Mouse (Mus musculus): Measurements from ENCODE around the gene Gm3415. TPM values are rescaled to one million over a fixed set of nuclear protein-coding genes. Genes with fewer than 3 reads are reported as not detected.
"Not testable (repeated sequence)": the region's sequence is repeated elsewhere in the genome, so short reads cannot be mapped to it uniquely, and the experiment has no call there.

Gm3415 gene
- polyA plus RNA-seq, 1 experiment from 2014 or later = not detected

DNA sequence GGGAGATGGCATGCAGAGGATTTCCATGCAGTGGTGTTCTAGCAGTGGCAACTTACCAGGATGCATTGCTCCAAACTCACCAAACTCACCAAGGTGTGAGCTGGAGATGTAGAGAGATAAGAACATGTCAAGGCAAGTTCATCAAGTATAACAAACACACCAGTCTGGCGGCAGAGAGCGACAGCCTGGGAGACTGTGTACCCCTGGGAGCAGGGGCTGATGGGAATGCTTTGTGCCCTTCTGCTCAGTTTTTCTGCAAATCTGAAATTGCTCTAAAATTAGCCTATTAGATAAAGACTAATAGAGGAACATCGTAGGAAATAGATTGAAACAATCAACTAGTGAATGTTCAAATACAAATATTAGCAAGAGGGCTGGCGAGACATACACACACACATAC, 35.7 kb downstream of the Gm3415 start:
- no peak overlapping the region for H3K4me3 ChIP-seq (ENCODE audit: low read depth, low read length)
- no peaks in the 10 kb centered on the region for H3K36me3 ChIP-seq (ENCODE audit: control insufficient read depth, insufficient read depth, low read length)
- ATAC-seq (ENCODE audit: low FRiP score, low TSS enrichment) (no peak), DNase-seq (ENCODE audit: low spot score) (no peak)
- TF ChIP-seq EP300 (optimal IDR thresholded peaks at IDR 0.05) (no peak), CTCF (IDR thresholded peaks at IDR 0.05; ENCODE audit: low read depth) (no peak)
- WGBS = 70% methylated on average over 4 of the region's 4 CpGs
- H3K9me3 ChIP-seq (ENCODE audit: control insufficient read depth, low read length) = no peaks in the 10 kb centered on the region
- H3K4me1 ChIP-seq (replicated peaks; ENCODE audit: control insufficient read depth, insufficient read depth) = no peaks in the 10 kb centered on the region
- H3K4me2 ChIP-seq (replicated peaks; ENCODE audit: low read depth) = no peak overlapping the region
- H3K27ac ChIP-seq (replicated peaks) = no peak overlapping the region
- H3K9ac ChIP-seq (ENCODE audit: low read length) = no peak overlapping the region
- H3K27me3 ChIP-seq (ENCODE audit: control insufficient read depth, insufficient read depth, low read length) = no peaks in the 10 kb centered on the region

DNA sequence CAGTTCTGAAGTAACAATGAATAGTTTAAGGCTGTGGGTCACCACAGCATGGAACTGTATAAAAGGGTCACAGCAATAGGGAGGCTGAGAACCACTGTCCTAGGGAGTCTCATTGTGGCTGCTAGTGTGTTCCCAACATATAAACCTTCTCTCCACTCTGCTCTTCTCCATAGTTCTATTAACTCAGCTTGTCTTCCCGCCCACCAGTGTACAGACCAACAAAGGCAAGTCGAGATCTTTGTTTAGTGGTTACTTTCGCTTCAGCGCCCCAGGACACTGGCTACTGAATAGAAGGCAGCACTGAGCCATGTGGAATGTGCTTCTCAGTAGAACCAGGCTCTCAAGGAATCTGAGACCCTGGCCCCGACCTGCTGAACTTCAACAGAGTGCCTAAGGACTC, 36.6 kb downstream of the Gm3415 start:
- H3K27me3 ChIP-seq (ENCODE audit: control insufficient read depth, insufficient read depth, low read length) = no peaks in the 10 kb centered on the region
- no peak overlapping the region for H3K4me3 ChIP-seq (ENCODE audit: low read depth, low read length)
- no peak overlapping the region for H3K27ac ChIP-seq (replicated peaks)
- WGBS = 66% methylated on average over 5 of the region's 5 CpGs
- ATAC-seq (ENCODE audit: low FRiP score, low TSS enrichment) = no peak
- H3K4me1 ChIP-seq (replicated peaks; ENCODE audit: control insufficient read depth, insufficient read depth) = no peaks in the 10 kb centered on the region
- no peak for DNase-seq (ENCODE audit: low spot score)
- no peak for TF ChIP-seq CTCF (IDR thresholded peaks at IDR 0.05; ENCODE audit: low read depth)
- no peak for TF ChIP-seq EP300 (optimal IDR thresholded peaks at IDR 0.05)
- no peaks in the 10 kb centered on the region for H3K9me3 ChIP-seq (ENCODE audit: control insufficient read depth, low read length)
- H3K4me2 ChIP-seq (replicated peaks; ENCODE audit: low read depth) = no peak overlapping the region
- no peaks in the 10 kb centered on the region for H3K36me3 ChIP-seq (ENCODE audit: control insufficient read depth, insufficient read depth, low read length)
- H3K9ac ChIP-seq (ENCODE audit: low read length) = no peak overlapping the region

DNA sequence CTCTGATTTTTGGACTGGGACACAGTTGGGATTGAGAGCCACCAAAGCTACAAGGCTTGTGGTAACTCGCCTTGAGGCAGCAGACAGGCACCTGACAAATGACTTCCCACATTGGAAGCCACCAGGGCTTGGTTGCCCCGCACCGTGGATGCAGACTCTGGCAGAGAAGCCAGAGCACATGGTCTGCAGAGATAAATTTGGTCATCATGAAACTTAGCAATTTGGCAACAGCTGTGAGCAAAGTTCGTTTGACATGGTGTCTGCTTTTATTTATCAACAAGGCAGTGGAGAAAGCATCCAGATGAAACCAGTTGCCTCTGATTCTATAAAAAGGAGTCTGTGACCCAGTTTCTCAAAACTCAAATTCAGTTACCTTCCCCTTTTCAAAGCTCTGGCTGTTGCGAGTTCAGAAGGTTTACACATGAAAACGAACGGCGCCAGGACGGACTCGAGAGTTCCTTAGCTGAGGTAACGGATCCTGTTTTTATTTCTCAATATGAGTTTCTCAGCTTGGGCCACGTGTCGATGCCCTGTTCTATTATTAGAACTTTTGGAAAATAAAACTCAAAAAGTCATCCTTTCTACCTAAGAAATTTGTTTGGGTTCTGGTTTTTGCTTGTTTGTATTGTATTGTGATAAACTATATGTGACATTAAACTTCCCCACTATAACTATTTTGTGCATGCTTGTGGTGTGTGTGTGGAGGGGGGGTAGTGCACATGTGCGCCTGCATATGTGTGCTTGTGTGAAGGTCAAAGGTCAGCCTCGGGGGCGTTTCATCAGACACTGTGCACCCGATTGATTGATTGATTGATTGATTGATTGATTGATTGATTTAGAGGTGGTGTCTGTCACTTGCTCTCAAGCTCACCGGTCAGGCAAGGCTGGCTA, 40.9 kb downstream of the Gm3415 start:
- ATAC-seq (ENCODE audit: low FRiP score, low TSS enrichment) = no peak
- no peaks in the 10 kb centered on the region for H3K4me1 ChIP-seq (replicated peaks; ENCODE audit: control insufficient read depth, insufficient read depth)
- H3K4me3 ChIP-seq (ENCODE audit: low read depth, low read length) = no peak overlapping the region
- H3K27me3 ChIP-seq (ENCODE audit: control insufficient read depth, insufficient read depth, low read length) = no peaks in the 10 kb centered on the region
- H3K9ac ChIP-seq (ENCODE audit: low read length) = no peak overlapping the region
- no peak for TF ChIP-seq EP300 (optimal IDR thresholded peaks at IDR 0.05)
- TF ChIP-seq CTCF (IDR thresholded peaks at IDR 0.05; ENCODE audit: low read depth) = no peak
- H3K4me2 ChIP-seq (replicated peaks; ENCODE audit: low read depth) = no peak overlapping the region
- WGBS = 54% methylated on average over 18 of the region's 18 CpGs
- no peak for DNase-seq (ENCODE audit: low spot score)
- H3K36me3 ChIP-seq (ENCODE audit: control insufficient read depth, insufficient read depth, low read length) = no peaks in the 10 kb centered on the region
- H3K27ac ChIP-seq (replicated peaks) = no peak overlapping the region
- H3K9me3 ChIP-seq (ENCODE audit: control insufficient read depth, low read length) = no peaks in the 10 kb centered on the region

DNA sequence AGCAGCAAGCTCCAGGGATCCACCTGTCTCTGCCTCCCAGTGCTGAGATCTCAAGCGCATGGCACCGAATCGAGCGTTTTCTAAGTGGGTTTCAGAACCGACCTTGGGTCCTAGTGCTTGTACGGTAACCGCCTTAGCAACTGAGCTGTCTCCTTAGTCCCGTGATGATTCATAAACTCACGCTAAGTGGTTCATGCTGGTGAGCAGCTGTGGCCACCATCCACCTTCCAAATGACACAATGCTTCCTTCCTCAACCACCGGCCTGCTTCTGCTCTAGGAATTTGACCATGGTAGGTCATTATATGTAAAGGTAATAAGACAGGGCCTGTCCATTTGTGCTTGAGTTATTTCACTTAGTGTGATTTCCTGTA, 41.6 kb downstream of the Gm3415 start:
- no peak overlapping the region for H3K4me2 ChIP-seq (replicated peaks; ENCODE audit: low read depth)
- H3K9me3 ChIP-seq (ENCODE audit: control insufficient read depth, low read length) = no peaks in the 10 kb centered on the region
- ATAC-seq (ENCODE audit: low FRiP score, low TSS enrichment) (no peak), DNase-seq (ENCODE audit: low spot score) (no peak)
- H3K27ac ChIP-seq (replicated peaks) = no peak overlapping the region
- no peaks in the 10 kb centered on the region for H3K36me3 ChIP-seq (ENCODE audit: control insufficient read depth, insufficient read depth, low read length)
- H3K4me3 ChIP-seq (ENCODE audit: low read depth, low read length) = no peak overlapping the region
- no peak overlapping the region for H3K9ac ChIP-seq (ENCODE audit: low read length)
- TF ChIP-seq EP300 (optimal IDR thresholded peaks at IDR 0.05) = no peak
- no peak for TF ChIP-seq CTCF (IDR thresholded peaks at IDR 0.05; ENCODE audit: low read depth)
- no peaks in the 10 kb centered on the region for H3K27me3 ChIP-seq (ENCODE audit: control insufficient read depth, insufficient read depth, low read length)
- 87% methylated on average over 10 of the region's 10 CpGs for WGBS
- no peaks in the 10 kb centered on the region for H3K4me1 ChIP-seq (replicated peaks; ENCODE audit: control insufficient read depth, insufficient read depth)

DNA sequence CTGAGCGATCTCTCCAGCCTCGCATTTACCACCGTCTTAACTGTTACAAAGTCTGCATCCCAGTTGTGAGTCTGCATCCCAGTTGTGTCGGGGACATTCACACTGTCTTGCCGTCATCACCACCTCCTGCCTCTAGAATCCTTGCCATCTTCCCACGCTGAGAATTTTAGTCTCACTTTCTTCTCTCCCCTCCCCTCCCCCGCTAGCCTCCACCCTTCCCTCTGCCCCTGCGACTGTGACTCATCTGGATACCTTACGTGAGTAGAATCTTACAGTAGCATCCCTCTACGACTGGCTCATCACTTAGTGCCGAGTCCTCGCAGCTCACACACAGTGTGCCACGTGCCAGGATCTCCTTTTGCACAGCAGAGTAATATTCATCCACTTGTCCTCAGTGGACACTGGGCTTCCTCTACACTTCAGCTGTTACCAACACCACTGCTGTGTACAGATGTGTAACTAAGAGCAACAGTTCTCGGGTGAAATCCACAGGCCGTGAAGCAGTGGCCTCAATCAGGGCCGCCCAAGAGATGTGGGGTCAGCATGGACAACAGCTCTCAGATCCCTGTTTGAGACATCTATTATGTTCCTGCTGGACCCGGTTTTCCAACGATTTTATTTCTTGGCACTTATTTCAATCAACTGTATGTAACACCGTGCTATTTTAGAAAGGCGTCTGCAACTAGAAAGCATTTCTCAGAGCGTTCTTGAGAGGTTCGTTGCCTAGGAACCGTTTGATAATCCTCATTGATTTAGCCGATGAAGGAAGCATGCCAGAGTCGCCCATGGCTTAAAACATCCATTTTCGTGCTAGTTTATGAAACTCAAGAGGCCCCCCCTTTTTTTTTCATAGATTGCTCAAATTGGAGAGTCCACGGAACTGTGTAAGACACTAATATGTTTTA, 42.5 kb downstream of the Gm3415 start:
- Histone ChIP-seq H3K4me2 (replicated peaks; ENCODE audit: low read depth) (no peak overlapping the region), H3K4me3 (ENCODE audit: low read depth, low read length) (no peak overlapping the region), H3K9ac (ENCODE audit: low read length) (no peak overlapping the region), H3K9me3 (ENCODE audit: control insufficient read depth, low read length) (no peaks in the 10 kb centered on the region), H3K27ac (replicated peaks) (no peak overlapping the region), H3K27me3 (ENCODE audit: control insufficient read depth, insufficient read depth, low read length) (no peaks in the 10 kb centered on the region), H3K36me3 (ENCODE audit: control insufficient read depth, insufficient read depth, low read length) (no peaks in the 10 kb centered on the region), H3K4me1 (replicated peaks; ENCODE audit: control insufficient read depth, insufficient read depth) (no peaks in the 10 kb centered on the region)
- DNase-seq (ENCODE audit: low spot score) (no peak), ATAC-seq (ENCODE audit: low FRiP score, low TSS enrichment) (no peak)
- WGBS = 87% methylated on average over 27 of the region's 27 CpGs
- TF ChIP-seq CTCF (IDR thresholded peaks at IDR 0.05; ENCODE audit: low read depth) (no peak), EP300 (optimal IDR thresholded peaks at IDR 0.05) (no peak)

DNA sequence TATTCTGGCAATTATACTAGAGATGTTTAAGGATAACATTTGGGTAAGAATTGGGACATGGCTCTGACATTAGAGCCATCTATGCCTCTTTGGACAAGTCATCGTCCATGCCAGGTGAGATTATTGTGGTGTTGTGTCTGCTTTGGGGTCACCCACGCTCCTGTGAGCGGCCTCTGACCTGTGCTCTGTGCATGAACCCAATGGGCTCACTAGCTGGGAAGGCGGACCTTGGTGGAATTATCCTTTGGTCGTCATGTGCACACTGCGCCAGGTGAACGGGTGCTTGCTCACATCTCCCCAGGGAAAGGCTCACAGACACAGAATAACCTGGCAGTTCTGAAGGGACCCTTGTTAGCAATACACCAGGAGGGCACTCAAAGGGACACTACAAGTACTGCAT, 43.3 kb downstream of the Gm3415 start:
- H3K36me3 ChIP-seq (ENCODE audit: control insufficient read depth, insufficient read depth, low read length); ATAC-seq (ENCODE audit: low FRiP score, low TSS enrichment): not testable (repeated sequence)
- WGBS = 76% methylated on average over 7 of the region's 7 CpGs

More for the DNA sequence above, 43.3 kb downstream of the Gm3415 start:
- H3K9ac ChIP-seq (ENCODE audit: low read length); H3K27ac ChIP-seq (replicated peaks); DNase-seq (ENCODE audit: low spot score); H3K4me2 ChIP-seq (replicated peaks; ENCODE audit: low read depth); H3K4me1 ChIP-seq (replicated peaks; ENCODE audit: control insufficient read depth, insufficient read depth); H3K27me3 ChIP-seq (ENCODE audit: control insufficient read depth, insufficient read depth, low read length); H3K4me3 ChIP-seq (ENCODE audit: low read depth, low read length); H3K9me3 ChIP-seq (ENCODE audit: control insufficient read depth, low read length): not testable (repeated sequence)

Data from stomach, postnatal 0 days (tissue).